Mouse (Mus musculus): ENCODE measurements around the gene Sec14l1.

The Sec14l1 gene

GRCm38 (mm10) chr11:117109179-117109954 is 5.6 kb upstream of the Sec14l1 start:
- no peak for DNase-seq (ENCODE audit: low spot score)

- no peak for DNase-seq (ENCODE audit: low spot score)
Measured at GRCm38 (mm10) chr11:117111967-117112648, 2.9 kb upstream of the Sec14l1 start.

GRCm38 (mm10) chr11:117112649-117113051 is 2.3 kb upstream of the Sec14l1 start:
- DNase-seq (ENCODE audit: low spot score), result no peak

GRCm38 (mm10) chr11:117113377-117113776 is 1.6 kb upstream of the Sec14l1 start:
- DNase-seq (ENCODE audit: low spot score), result no peak

- DNase-seq (ENCODE audit: low spot score), result no peak
Measured at GRCm38 (mm10) chr11:117114231-117114591, 757 bp upstream of the Sec14l1 start.

- DNase-seq (ENCODE audit: low spot score), result no peak
Measured at GRCm38 (mm10) chr11:117115346-117116219, 615 bp downstream of the Sec14l1 start.

GRCm38 (mm10) chr11:117116350-117117303 is 1.7 kb downstream of the Sec14l1 start:
- no peak for DNase-seq (ENCODE audit: low spot score)

GRCm38 (mm10) chr11:117117321-117117720 is 2.4 kb downstream of the Sec14l1 start:
- DNase-seq (ENCODE audit: low spot score), result no peak

GRCm38 (mm10) chr11:117117791-117118190 is 2.8 kb downstream of the Sec14l1 start:
- no peak for DNase-seq (ENCODE audit: low spot score)

GRCm38 (mm10) chr11:117118248-117118647 is 3.3 kb downstream of the Sec14l1 start:
- DNase-seq (ENCODE audit: low spot score), result no peak

GRCm38 (mm10) chr11:117118721-117119321 is 3.9 kb downstream of the Sec14l1 start:
- no peak for DNase-seq (ENCODE audit: low spot score)

GRCm38 (mm10) chr11:117119723-117120122 is 4.8 kb downstream of the Sec14l1 start:
- no peak for DNase-seq (ENCODE audit: low spot score)

GRCm38 (mm10) chr11:117120285-117121163 is 5.6 kb downstream of the Sec14l1 start:
- DNase-seq (ENCODE audit: low spot score), result no peak

GRCm38 (mm10) chr11:117121164-117121535 is 6.2 kb downstream of the Sec14l1 start:
- no peak for DNase-seq (ENCODE audit: low spot score)

GRCm38 (mm10) chr11:117121954-117122353 is 7.0 kb downstream of the Sec14l1 start:
- DNase-seq (ENCODE audit: low spot score), result no peak

GRCm38 (mm10) chr11:117123418-117124085 is 8.6 kb downstream of the Sec14l1 start:
- no peak for DNase-seq (ENCODE audit: low spot score)

- no peak for DNase-seq (ENCODE audit: low spot score)
Measured at GRCm38 (mm10) chr11:117124539-117124938, 9.6 kb downstream of the Sec14l1 start.

- DNase-seq (ENCODE audit: low spot score), result no peak
Measured at GRCm38 (mm10) chr11:117127250-117127837, 12.4 kb downstream of the Sec14l1 start.

- no peak for DNase-seq (ENCODE audit: low spot score)
Measured at GRCm38 (mm10) chr11:117127931-117128548, 13.1 kb downstream of the Sec14l1 start.

Measured in c-Kit-positive CD71-positive TER-119-positive erythroid progenitor cells, embryonic 14.5 days (primary cell).